Mouse (Mus musculus): ENCODE data around the gene Uba6. TPM values are rescaled to one million over a fixed set of nuclear protein-coding genes. Genes with fewer than 3 reads are reported as not detected.
A peak's percentile ranks its signal among the peaks of the same experiment; 100 is the strongest.

Gene Uba6
- total and polyA plus RNA-seq, 3 experiments, result 9.8 to 59.4 (median 11.8) TPM

GRCm38 (mm10) chr5:86069121-86069520 is 103.5 kb downstream of the Uba6 start (continued):
- no peak for TF ChIP-seq NELFE (IDR thresholded peaks at IDR 0.05; ENCODE audit: low read depth, low read length)

- TF ChIP-seq RCOR1 (IDR thresholded peaks at IDR 0.05; ENCODE audit: low read depth, low read length) (no peak; the same call in 1 of the 2 replicates), GATA1 (IDR thresholded peaks at IDR 0.05; ENCODE audit: low read depth, low read length) (peak; percentile 65), NRF1 (IDR thresholded peaks at IDR 0.05; ENCODE audit: insufficient read depth, low read depth, low read length, poor library complexity, severe bottlenecking) (no peak), TAL1 (IDR thresholded peaks at IDR 0.05; ENCODE audit: low read length) (peak; percentile 72), MAFK (IDR thresholded peaks at IDR 0.05; ENCODE audit: borderline replicate concordance, low read depth, low read length) (no peak), ZNF384 (IDR thresholded peaks at IDR 0.05; ENCODE audit: low read depth, low read length) (no peak), EP300 (IDR thresholded peaks at IDR 0.05; ENCODE audit: low read depth in 1 of 2, low read length in 2 of 2) (peak in 1 of 2 experiments; percentile 33; a peak in 1 of 4 replicates), JUND (IDR thresholded peaks at IDR 0.05; ENCODE audit: low read depth, low read length) (0 out of 2 replicates have a peak, but pooled peaks have one; percentile 62), TCF12 (IDR thresholded peaks at IDR 0.05; ENCODE audit: low read depth, low read length) (no peak)
- no peak overlapping the region for H3K4me3 ChIP-seq (ENCODE audit: control insufficient read depth in 1 of 2, insufficient read depth in 1 of 2, low read depth in 2 of 2, low read length in 2 of 2)
- peaks cover 5 to 10% of the 10 kb centered on the region in 2 experiments for H3K4me1 ChIP-seq (ENCODE audit: control insufficient read depth in 1 of 2, insufficient read depth in 2 of 2, low read length in 2 of 2)
- DNase-seq (ENCODE audit: low read depth, low spot score), result peak; percentile 65
- H3K79me2 ChIP-seq (ENCODE audit: control insufficient read depth, insufficient read depth, low read length, poor library complexity), result peaks cover 5% of the 10 kb centered on the region; the same call in 1 of the 2 replicates
- no peaks in the 10 kb centered on the region for H3K9me3 ChIP-seq (replicated peaks; ENCODE audit: insufficient read depth, low read length)
- H3K9ac ChIP-seq (ENCODE audit: control insufficient read depth, low read depth, low read length, poor library complexity, severe bottlenecking), result no peak overlapping the region
- H3K27ac ChIP-seq (ENCODE audit: control insufficient read depth, low read depth, low read length), result no peak overlapping the region
- H3K36me3 ChIP-seq (ENCODE audit: control insufficient read depth in 1 of 2, insufficient read depth in 2 of 2, low read length in 2 of 2), result peaks cover 0 to 20% of the 10 kb centered on the region in 2 experiments; a peak in 2 of 4 replicates
- no peaks in the 10 kb centered on the region for H3K27me3 ChIP-seq (ENCODE audit: control insufficient read depth in 1 of 2, insufficient read depth in 2 of 2, low read length in 2 of 2)
Measured at GRCm38 (mm10) chr5:86068451-86068850, 104.2 kb downstream of the Uba6 start.

- TF ChIP-seq ZC3H11A (IDR thresholded peaks at IDR 0.05; ENCODE audit: low read depth, low read length), result peak; percentile 66
- 0 out of 2 replicates have a peak, but pooled peaks have one; percentile 13 for TF ChIP-seq MYC (IDR thresholded peaks at IDR 0.05; ENCODE audit: low read depth, low read length)
- TF ChIP-seq ZNF384 (IDR thresholded peaks at IDR 0.05; ENCODE audit: low read depth, low read length), result no peak
- TF ChIP-seq RAD21 (IDR thresholded peaks at IDR 0.05; ENCODE audit: low read depth, low read length), result peak; percentile 80
- no peak for TF ChIP-seq RCOR1 (IDR thresholded peaks at IDR 0.05; ENCODE audit: low read depth, low read length)
- TF ChIP-seq MXI1 (IDR thresholded peaks at IDR 0.05; ENCODE audit: low read depth, low read length), result peak; percentile 55
- TF ChIP-seq USF1 (IDR thresholded peaks at IDR 0.05; ENCODE audit: low read depth, low read length), result no peak
- peak; percentile 37; the same call in 1 of the 2 replicates for TF ChIP-seq GATA1 (IDR thresholded peaks at IDR 0.05; ENCODE audit: low read depth, low read length)
- TF ChIP-seq USF2 (IDR thresholded peaks at IDR 0.05; ENCODE audit: borderline replicate concordance in 1 of 2, insufficient read depth in 1 of 2, low read depth in 1 of 2, low read length in 2 of 2), result no peak
- TF ChIP-seq GABPA (IDR thresholded peaks at IDR 0.05; ENCODE audit: low read depth, low read length), result no peak
- TF ChIP-seq SMC3 (IDR thresholded peaks at IDR 0.05; ENCODE audit: low read depth, low read length), result peak; percentile 89
- no peak for TF ChIP-seq HCFC1 (IDR thresholded peaks at IDR 0.05; ENCODE audit: low read depth, low read length)
- no peak for TF ChIP-seq ELF1 (IDR thresholded peaks at IDR 0.05; ENCODE audit: low read depth, low read length)
- no peak for TF ChIP-seq BHLHE40 (IDR thresholded peaks at IDR 0.05; ENCODE audit: borderline replicate concordance, low read depth, low read length)
- peak; percentile 79 to 90 (median 90) for TF ChIP-seq CTCF (IDR thresholded peaks at IDR 0.05 in 2 of 3, conservative IDR thresholded peaks at IDR 0.05 in 1 of 3; ENCODE audit: control insufficient read depth in 1 of 3, insufficient read depth in 1 of 3, low read depth in 2 of 3, low read length in 3 of 3, poor library complexity in 1 of 3, severe bottlenecking in 1 of 3)
- peak; percentile 10; the same call in 1 of the 2 replicates for TF ChIP-seq TBP (IDR thresholded peaks at IDR 0.05; ENCODE audit: low read depth, low read length)
- no peak; a peak in 1 of 4 replicates for TF ChIP-seq POLR2A (IDR thresholded peaks at IDR 0.05; ENCODE audit: control insufficient read depth in 1 of 2, insufficient read depth in 1 of 2, low read depth in 1 of 2, low read length in 2 of 2, poor library complexity in 1 of 2)
- TF ChIP-seq CHD2 (IDR thresholded peaks at IDR 0.05; ENCODE audit: low read length), result no peak
- TF ChIP-seq MAFK (IDR thresholded peaks at IDR 0.05; ENCODE audit: borderline replicate concordance, low read depth, low read length), result no peak
- TF ChIP-seq EP300 (IDR thresholded peaks at IDR 0.05; ENCODE audit: low read depth in 1 of 2, low read length in 2 of 2), result no peak
- TF ChIP-seq SIN3A (IDR thresholded peaks at IDR 0.05; ENCODE audit: low read length), result no peak
- H3K9me3 ChIP-seq (replicated peaks; ENCODE audit: insufficient read depth, low read length), result no peaks in the 10 kb centered on the region
- H3K36me3 ChIP-seq (ENCODE audit: control insufficient read depth in 1 of 2, insufficient read depth in 2 of 2, low read length in 2 of 2), result peaks cover 0 to 23% of the 10 kb centered on the region in 2 experiments; a peak in 2 of 4 replicates
- DNase-seq (ENCODE audit: low read depth, low spot score), result peak; percentile 92
- H3K4me3 ChIP-seq (ENCODE audit: control insufficient read depth in 1 of 2, insufficient read depth in 1 of 2, low read depth in 2 of 2, low read length in 2 of 2), result peak overlapping the region; percentile 67 to 87
- H3K4me1 ChIP-seq (ENCODE audit: control insufficient read depth in 1 of 2, insufficient read depth in 2 of 2, low read length in 2 of 2), result peaks cover 5 to 6% of the 10 kb centered on the region in 2 experiments
- peak overlapping the region; percentile 12; the same call in 1 of the 2 replicates for H3K27ac ChIP-seq (ENCODE audit: control insufficient read depth, low read depth, low read length)
- H3K27me3 ChIP-seq (ENCODE audit: control insufficient read depth in 1 of 2, insufficient read depth in 2 of 2, low read length in 2 of 2), result no peaks in the 10 kb centered on the region
- peaks cover 10% of the 10 kb centered on the region for H3K79me2 ChIP-seq (ENCODE audit: control insufficient read depth, insufficient read depth, low read length, poor library complexity)
- peak overlapping the region; percentile 49 for H3K9ac ChIP-seq (ENCODE audit: control insufficient read depth, low read depth, low read length, poor library complexity, severe bottlenecking)
Measured at GRCm38 (mm10) chr5:86066551-86066929, 106.1 kb downstream of the Uba6 start.
